Mouse (Mus musculus): ENCODE measurements around the gene 1700017B05Rik.
"Not testable (repeated sequence)": the region's sequence is repeated elsewhere in the genome, so short reads cannot be mapped to it uniquely, and the experiment has no call there.

Gene 1700017B05Rik

GRCm38 (mm10) chr9:57212448-57213222, 49.8 kb downstream of the 1700017B05Rik start:
- no peak for DNase-seq

GRCm38 (mm10) chr9:57209316-57209715, 53.1 kb downstream of the 1700017B05Rik start:
- peak; percentile 20 for DNase-seq

GRCm38 (mm10) chr9:57206896-57207295, 55.5 kb downstream of the 1700017B05Rik start:
- no peak for DNase-seq

GRCm38 (mm10) chr9:57203571-57203970, 58.8 kb downstream of the 1700017B05Rik start:
- DNase-seq = not testable (repeated sequence)

Measured in layer of hippocampus, adult 9-11 months (tissue).